Mouse (Mus musculus): Measurements from ENCODE around the gene Asic2. TPM values are rescaled to one million over a fixed set of nuclear protein-coding genes. Genes with fewer than 3 reads are reported as not detected.

The Asic2 gene
- polyA plus RNA-seq, 1 experiment from 2014 or later: 0.27 TPM

GRCm38 (mm10) chr11:80906456-80906855 lies 1061.8 kb downstream of the Asic2 start:
- no peak overlapping the region for H3K27ac ChIP-seq (ENCODE audit: low read length)
- no peaks in the 10 kb centered on the region for H3K9me3 ChIP-seq (replicated peaks; ENCODE audit: control insufficient read depth, low read length)
- H3K4me3 ChIP-seq (replicated peaks; ENCODE audit: low read length): no peak overlapping the region
- no peaks in the 10 kb centered on the region for H3K36me3 ChIP-seq (ENCODE audit: control insufficient read depth, insufficient read depth, low read length)
- no peak for ATAC-seq (ENCODE audit: insufficient read depth, low FRiP score)
- no peaks in the 10 kb centered on the region for H3K27me3 ChIP-seq (ENCODE audit: control insufficient read depth, insufficient read depth, low read length)
- H3K4me1 ChIP-seq (ENCODE audit: control insufficient read depth, insufficient read depth, low read length): no peaks in the 10 kb centered on the region
- 30% methylated on average over 4 of the region's 4 CpGs for WGBS
- H3K9ac ChIP-seq (ENCODE audit: low read length): no peak overlapping the region
- H3K4me2 ChIP-seq (ENCODE audit: low read depth, low read length): no peak overlapping the region

GRCm38 (mm10) chr11:80904559-80904958 lies 1063.7 kb downstream of the Asic2 start:
- 74% methylated on average over 2 of the region's 2 CpGs for WGBS
- H3K4me2 ChIP-seq (ENCODE audit: low read depth, low read length): no peak overlapping the region
- no peaks in the 10 kb centered on the region for H3K9me3 ChIP-seq (replicated peaks; ENCODE audit: control insufficient read depth, low read length)
- no peak overlapping the region for H3K27ac ChIP-seq (ENCODE audit: low read length)
- H3K4me3 ChIP-seq (replicated peaks; ENCODE audit: low read length): no peak overlapping the region
- no peak overlapping the region for H3K9ac ChIP-seq (ENCODE audit: low read length)
- ATAC-seq (ENCODE audit: insufficient read depth, low FRiP score): no peak
- no peaks in the 10 kb centered on the region for H3K4me1 ChIP-seq (ENCODE audit: control insufficient read depth, insufficient read depth, low read length)
- no peaks in the 10 kb centered on the region for H3K36me3 ChIP-seq (ENCODE audit: control insufficient read depth, insufficient read depth, low read length)
- no peaks in the 10 kb centered on the region for H3K27me3 ChIP-seq (ENCODE audit: control insufficient read depth, insufficient read depth, low read length)

GRCm38 (mm10) chr11:80903426-80903825 lies 1064.8 kb downstream of the Asic2 start:
- Histone ChIP-seq H3K9me3 (replicated peaks; ENCODE audit: control insufficient read depth, low read length) (no peaks in the 10 kb centered on the region), H3K9ac (ENCODE audit: low read length) (no peak overlapping the region), H3K4me3 (replicated peaks; ENCODE audit: low read length) (no peak overlapping the region), H3K36me3 (ENCODE audit: control insufficient read depth, insufficient read depth, low read length) (no peaks in the 10 kb centered on the region), H3K4me1 (ENCODE audit: control insufficient read depth, insufficient read depth, low read length) (no peaks in the 10 kb centered on the region), H3K4me2 (ENCODE audit: low read depth, low read length) (no peak overlapping the region), H3K27me3 (ENCODE audit: control insufficient read depth, insufficient read depth, low read length) (no peaks in the 10 kb centered on the region), H3K27ac (ENCODE audit: low read length) (no peak overlapping the region)
- 90% methylated on average over 10 of the region's 10 CpGs for WGBS
- no peak for ATAC-seq (ENCODE audit: insufficient read depth, low FRiP score)

- H3K27ac ChIP-seq (ENCODE audit: low read length): no peak overlapping the region
- H3K4me2 ChIP-seq (ENCODE audit: low read depth, low read length): no peak overlapping the region
- no peaks in the 10 kb centered on the region for H3K9me3 ChIP-seq (replicated peaks; ENCODE audit: control insufficient read depth, low read length)
- H3K27me3 ChIP-seq (ENCODE audit: control insufficient read depth, insufficient read depth, low read length): no peaks in the 10 kb centered on the region
- H3K9ac ChIP-seq (ENCODE audit: low read length): no peak overlapping the region
- H3K36me3 ChIP-seq (ENCODE audit: control insufficient read depth, insufficient read depth, low read length): no peaks in the 10 kb centered on the region
- no peak for ATAC-seq (ENCODE audit: insufficient read depth, low FRiP score)
- no peaks in the 10 kb centered on the region for H3K4me1 ChIP-seq (ENCODE audit: control insufficient read depth, insufficient read depth, low read length)
- H3K4me3 ChIP-seq (replicated peaks; ENCODE audit: low read length): no peak overlapping the region
- WGBS: 56% methylated on average over 7 of the region's 7 CpGs
These were observed 1065.6 kb downstream of the Asic2 start for GRCm38 (mm10) chr11:80902664-80903063.

- H3K4me3 ChIP-seq (replicated peaks; ENCODE audit: low read length): no peak overlapping the region
- H3K4me1 ChIP-seq (ENCODE audit: control insufficient read depth, insufficient read depth, low read length): no peaks in the 10 kb centered on the region
- H3K9me3 ChIP-seq (replicated peaks; ENCODE audit: control insufficient read depth, low read length): no peaks in the 10 kb centered on the region
- WGBS: 73% methylated on average over 4 of the region's 4 CpGs
- no peak overlapping the region for H3K4me2 ChIP-seq (ENCODE audit: low read depth, low read length)
- no peak for ATAC-seq (ENCODE audit: insufficient read depth, low FRiP score)
- H3K9ac ChIP-seq (ENCODE audit: low read length): no peak overlapping the region
- no peak overlapping the region for H3K27ac ChIP-seq (ENCODE audit: low read length)
- no peaks in the 10 kb centered on the region for H3K36me3 ChIP-seq (ENCODE audit: control insufficient read depth, insufficient read depth, low read length)
- no peaks in the 10 kb centered on the region for H3K27me3 ChIP-seq (ENCODE audit: control insufficient read depth, insufficient read depth, low read length)
These were observed 1067.7 kb downstream of the Asic2 start for GRCm38 (mm10) chr11:80900555-80900954.

GRCm38 (mm10) chr11:80895853-80896252 lies 1072.4 kb downstream of the Asic2 start:
- Histone ChIP-seq H3K9me3 (replicated peaks; ENCODE audit: control insufficient read depth, low read length) (no peaks in the 10 kb centered on the region), H3K4me1 (ENCODE audit: control insufficient read depth, insufficient read depth, low read length) (no peaks in the 10 kb centered on the region), H3K4me2 (ENCODE audit: low read depth, low read length) (no peak overlapping the region), H3K9ac (ENCODE audit: low read length) (no peak overlapping the region), H3K27me3 (ENCODE audit: control insufficient read depth, insufficient read depth, low read length) (no peaks in the 10 kb centered on the region), H3K27ac (ENCODE audit: low read length) (no peak overlapping the region), H3K4me3 (replicated peaks; ENCODE audit: low read length) (no peak overlapping the region), H3K36me3 (ENCODE audit: control insufficient read depth, insufficient read depth, low read length) (no peaks in the 10 kb centered on the region)
- ATAC-seq (ENCODE audit: insufficient read depth, low FRiP score): no peak
- 91% methylated on average over 3 of the region's 3 CpGs for WGBS

- WGBS: 20% methylated on average over 7 of the region's 7 CpGs
- H3K4me3 ChIP-seq (replicated peaks; ENCODE audit: low read length): no peak overlapping the region
- H3K9ac ChIP-seq (ENCODE audit: low read length): no peak overlapping the region
- no peaks in the 10 kb centered on the region for H3K27me3 ChIP-seq (ENCODE audit: control insufficient read depth, insufficient read depth, low read length)
- H3K27ac ChIP-seq (ENCODE audit: low read length): no peak overlapping the region
- H3K4me2 ChIP-seq (ENCODE audit: low read depth, low read length): no peak overlapping the region
- no peak for ATAC-seq (ENCODE audit: insufficient read depth, low FRiP score)
- no peaks in the 10 kb centered on the region for H3K4me1 ChIP-seq (ENCODE audit: control insufficient read depth, insufficient read depth, low read length)
- no peaks in the 10 kb centered on the region for H3K9me3 ChIP-seq (replicated peaks; ENCODE audit: control insufficient read depth, low read length)
- no peaks in the 10 kb centered on the region for H3K36me3 ChIP-seq (ENCODE audit: control insufficient read depth, insufficient read depth, low read length)
These were observed 1078.8 kb downstream of the Asic2 start for GRCm38 (mm10) chr11:80889336-80890063.

GRCm38 (mm10) chr11:80887021-80887420 lies 1081.2 kb downstream of the Asic2 start:
- 60% methylated on average over 3 of the region's 3 CpGs for WGBS
- no peak for ATAC-seq (ENCODE audit: insufficient read depth, low FRiP score)
- no peak overlapping the region for H3K27ac ChIP-seq (ENCODE audit: low read length)

GRCm38 (mm10) chr11:80886365-80886764 lies 1081.9 kb downstream of the Asic2 start:
- no peak for ATAC-seq (ENCODE audit: insufficient read depth, low FRiP score)
- WGBS: 74% methylated on average over 7 of the region's 7 CpGs
- Histone ChIP-seq H3K4me1 (ENCODE audit: control insufficient read depth, insufficient read depth, low read length) (no peaks in the 10 kb centered on the region), H3K36me3 (ENCODE audit: control insufficient read depth, insufficient read depth, low read length) (no peaks in the 10 kb centered on the region), H3K9me3 (replicated peaks; ENCODE audit: control insufficient read depth, low read length) (no peaks in the 10 kb centered on the region), H3K4me3 (replicated peaks; ENCODE audit: low read length) (no peak overlapping the region), H3K27ac (ENCODE audit: low read length) (no peak overlapping the region), H3K9ac (ENCODE audit: low read length) (no peak overlapping the region), H3K27me3 (ENCODE audit: control insufficient read depth, insufficient read depth, low read length) (no peaks in the 10 kb centered on the region), H3K4me2 (ENCODE audit: low read depth, low read length) (no peak overlapping the region)

More at GRCm38 (mm10) chr11:80887021-80887420, 1081.2 kb downstream of the Asic2 start:
- H3K36me3 ChIP-seq (ENCODE audit: control insufficient read depth, insufficient read depth, low read length): no peaks in the 10 kb centered on the region
- no peak overlapping the region for H3K9ac ChIP-seq (ENCODE audit: low read length)
- no peaks in the 10 kb centered on the region for H3K27me3 ChIP-seq (ENCODE audit: control insufficient read depth, insufficient read depth, low read length)
- no peaks in the 10 kb centered on the region for H3K9me3 ChIP-seq (replicated peaks; ENCODE audit: control insufficient read depth, low read length)
- no peak overlapping the region for H3K4me2 ChIP-seq (ENCODE audit: low read depth, low read length)
- no peak overlapping the region for H3K4me3 ChIP-seq (replicated peaks; ENCODE audit: low read length)
- no peaks in the 10 kb centered on the region for H3K4me1 ChIP-seq (ENCODE audit: control insufficient read depth, insufficient read depth, low read length)
